Mouse (Mus musculus): Measurements from ENCODE around the gene Tagln2.

DNA sequence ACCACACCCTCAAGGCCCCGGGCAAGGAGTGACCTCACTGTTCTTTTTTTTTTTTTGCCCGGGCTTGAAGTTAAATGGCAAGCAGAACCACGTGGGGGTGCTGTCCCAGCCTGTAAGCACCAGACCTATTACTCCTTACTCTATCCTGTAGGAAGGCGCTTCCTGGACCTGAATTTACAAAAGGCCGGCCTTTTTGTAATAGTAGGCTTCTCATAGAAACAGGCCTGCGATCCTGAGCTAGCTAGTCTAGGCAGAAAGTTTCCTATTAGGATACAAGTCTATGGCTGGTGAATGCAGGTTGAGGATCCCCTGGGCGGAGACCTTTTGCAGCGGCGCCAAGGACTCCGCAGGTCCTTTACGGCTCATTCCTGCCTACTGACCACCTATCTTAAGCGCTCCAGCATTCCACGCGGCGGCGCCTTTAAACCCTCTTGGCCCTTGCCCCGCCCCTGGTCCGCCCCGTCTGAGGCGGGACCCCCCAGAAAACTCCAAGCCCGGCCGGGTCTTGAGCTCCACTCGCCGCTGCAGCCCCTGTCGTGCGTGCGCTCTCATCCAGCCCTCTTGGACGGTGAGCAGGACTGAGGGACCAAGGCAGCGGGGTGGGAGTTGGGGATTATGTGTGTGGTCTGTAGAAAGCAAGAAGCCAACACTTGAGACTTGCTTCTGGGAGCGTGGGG is at the start of gene Tagln2:
- peak; percentile 76 for TF ChIP-seq POLR2A (IDR thresholded peaks at IDR 0.05; ENCODE audit: extremely low read depth, insufficient read depth, low read length)
- TF ChIP-seq CTCF (IDR thresholded peaks at IDR 0.05; ENCODE audit: low read depth, low read length), result no peak; the same call in 1 of the 2 replicates
